Mouse (Mus musculus) 3T3-L1 (cell line): ENCODE results near the gene Cacng4.

Experiments
- DNase-seq: peaks from one replicate; pipeline ENCODE4 v3.0.0-alpha.2; 2015; ENCODE audit warnings: low read depth, low spot score

Gene Cacng4

DNA sequence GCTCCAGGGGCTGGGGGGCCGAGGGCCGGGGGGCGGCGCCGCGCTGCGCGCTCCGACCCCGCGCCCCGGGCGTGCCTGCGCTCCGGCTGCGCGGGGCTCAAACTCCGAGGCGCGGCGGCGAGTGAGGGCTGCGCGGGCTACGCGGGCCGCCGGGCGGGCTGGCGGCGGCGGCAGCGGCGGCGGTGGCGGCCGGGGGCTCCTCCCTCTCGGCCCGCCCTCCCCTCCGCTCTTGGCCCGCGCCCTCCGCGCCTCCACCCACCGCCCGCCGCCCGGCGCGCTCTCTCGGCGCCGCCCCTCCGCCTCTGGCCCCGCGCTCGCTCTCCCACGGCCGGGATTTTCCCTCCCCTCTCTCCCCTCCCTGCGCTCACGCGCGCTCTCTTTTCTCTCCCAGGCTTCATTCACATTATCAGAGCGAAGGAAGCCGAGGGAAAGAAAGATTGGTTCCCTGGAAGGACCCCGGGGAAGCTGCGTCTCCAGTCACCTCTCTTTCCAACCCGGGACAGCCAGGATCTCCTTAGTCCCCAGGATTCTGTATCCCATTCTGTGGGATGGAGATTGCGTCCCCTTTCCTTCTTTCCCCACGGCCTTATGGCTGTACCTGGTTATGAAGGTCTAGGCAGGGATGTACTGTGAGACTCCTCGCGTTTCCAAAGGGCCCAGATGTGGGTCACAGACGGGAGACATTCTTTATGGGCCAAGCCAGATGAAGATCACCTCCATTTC is at the start of gene Cacng4:
Gene Cacng4 (minus strand): TSS at position 11 of the 723 bp plus-strand sequence.
- no peak for DNase-seq

DNA sequence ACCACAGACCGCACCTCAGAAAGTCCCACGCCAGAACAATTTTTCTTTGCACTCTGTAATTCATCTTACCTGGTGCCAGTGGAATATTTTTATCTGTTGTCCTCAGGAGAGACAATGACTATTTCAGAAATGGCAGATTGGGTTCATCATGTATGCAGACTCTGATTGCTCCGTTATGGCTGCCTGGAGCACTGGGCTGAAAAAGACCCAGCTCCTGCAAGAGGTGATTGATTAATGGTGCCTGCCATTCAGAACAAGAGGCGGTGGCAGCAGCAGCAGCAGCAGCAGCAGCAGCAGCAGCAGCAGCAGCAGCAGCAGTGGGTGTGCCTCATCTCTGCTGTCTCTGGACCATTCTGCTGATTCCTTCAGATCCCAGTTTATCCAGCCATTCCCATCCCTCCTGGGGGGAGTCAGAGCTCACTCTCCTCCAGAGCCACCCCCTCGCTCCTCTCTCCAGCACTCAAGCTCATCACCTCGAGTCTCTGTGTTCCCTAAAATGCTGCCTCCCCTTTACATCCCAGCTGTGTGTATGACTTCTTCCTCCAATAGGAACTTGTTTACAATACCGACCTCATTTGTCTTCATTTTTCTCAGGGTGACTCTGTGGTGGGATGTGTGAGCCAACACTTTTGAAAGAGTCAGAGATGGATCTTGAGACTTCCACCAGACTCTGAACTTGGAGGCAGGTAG is 39.1 kb upstream of the Cacng4 start:
- no peak for DNase-seq

DNA sequence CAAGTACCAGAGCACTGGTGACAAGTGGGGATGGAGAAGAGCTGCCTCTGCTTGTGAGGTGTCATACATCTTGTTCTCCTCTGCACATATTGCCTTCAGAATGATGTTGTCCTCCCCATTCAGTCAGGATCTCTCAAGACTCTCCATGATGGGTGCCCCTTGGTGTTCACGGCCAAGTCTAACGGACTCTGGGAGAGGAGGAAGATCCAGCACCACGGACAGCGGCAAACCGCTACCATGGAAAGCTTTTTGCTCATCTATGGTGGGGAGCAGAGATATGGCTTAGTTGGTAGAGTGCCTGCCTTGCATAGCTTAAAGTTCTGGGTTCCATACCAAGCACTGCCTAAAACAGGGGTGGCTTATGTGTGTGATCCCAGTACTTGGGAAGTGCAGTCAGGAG is 22.8 kb upstream of the Cacng4 start:
- DNase-seq: peak; percentile 39

DNA sequence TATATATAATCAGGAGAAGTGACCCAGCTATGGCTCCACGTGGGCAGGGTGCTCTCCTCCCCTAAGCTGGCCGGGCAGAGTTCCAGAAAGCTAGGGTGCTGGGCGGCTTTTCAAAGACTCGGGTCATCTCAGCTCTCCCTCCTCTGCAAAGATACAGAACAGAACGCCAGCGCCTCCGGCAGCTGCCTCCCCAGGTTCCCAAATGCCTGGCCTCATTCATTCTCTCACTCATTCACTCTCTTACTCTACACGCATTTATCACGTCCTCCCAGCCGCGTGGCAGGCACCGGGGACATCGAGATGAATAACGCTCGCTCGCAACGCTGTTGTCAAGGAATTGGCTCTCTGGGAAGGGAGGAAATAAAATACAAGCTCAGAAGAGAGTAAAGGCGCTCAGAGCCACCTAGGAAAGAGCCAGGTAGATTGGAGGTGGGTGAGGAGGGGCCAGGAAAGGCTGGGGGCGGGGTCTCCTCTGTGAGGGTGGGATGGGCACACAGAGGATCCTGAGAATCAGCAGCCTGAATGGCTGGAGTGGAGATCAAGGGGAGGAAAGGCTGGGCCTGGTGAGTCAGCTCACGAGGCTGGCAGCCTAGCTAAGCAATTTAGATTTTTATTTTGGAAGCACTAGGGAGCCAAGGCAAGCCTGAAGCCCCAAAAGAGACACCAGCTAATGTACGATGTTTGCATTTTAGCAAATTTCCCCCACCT is 18.7 kb upstream of the Cacng4 start:
- DNase-seq: no peak

DNA sequence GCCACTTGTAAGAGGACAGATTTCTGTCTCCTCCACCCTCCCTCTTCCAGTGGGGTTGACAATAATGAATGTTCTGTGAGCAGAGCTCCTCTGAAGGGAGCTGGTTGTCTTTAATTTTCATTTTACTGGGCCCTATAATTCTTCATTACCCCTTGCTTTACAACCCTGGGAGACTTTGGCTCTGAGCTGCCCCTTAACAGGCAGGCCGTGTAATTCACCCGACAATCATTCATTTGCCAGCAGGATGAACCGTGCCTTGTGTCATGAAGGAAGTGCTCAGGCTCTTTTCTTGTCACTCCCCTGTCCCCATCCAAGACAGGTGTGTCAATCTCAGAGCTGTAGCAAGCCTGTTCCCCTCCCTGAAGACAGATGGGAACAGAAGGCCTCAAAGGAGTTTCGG is 18.1 kb upstream of the Cacng4 start:
- no peak for DNase-seq

DNA sequence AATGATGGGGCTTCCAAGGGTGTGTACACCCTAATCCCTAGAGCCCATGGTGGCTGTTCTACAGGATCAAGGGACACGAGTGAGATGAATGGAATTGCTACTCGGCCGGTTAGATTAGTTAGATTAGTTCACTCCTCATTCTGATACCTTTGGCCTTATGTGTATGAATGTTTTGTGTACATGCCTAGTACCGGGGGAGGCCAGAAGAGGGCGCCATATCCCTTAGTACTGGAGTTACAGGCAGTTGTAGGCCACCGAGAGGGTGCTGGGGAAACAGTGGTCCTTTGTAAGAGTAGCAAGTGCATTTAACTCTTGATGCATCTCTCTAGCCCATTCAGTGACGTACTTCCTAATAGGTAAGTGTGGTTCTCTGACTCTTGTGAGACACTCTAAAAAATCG is 14.2 kb upstream of the Cacng4 start:
- no peak for DNase-seq

DNA sequence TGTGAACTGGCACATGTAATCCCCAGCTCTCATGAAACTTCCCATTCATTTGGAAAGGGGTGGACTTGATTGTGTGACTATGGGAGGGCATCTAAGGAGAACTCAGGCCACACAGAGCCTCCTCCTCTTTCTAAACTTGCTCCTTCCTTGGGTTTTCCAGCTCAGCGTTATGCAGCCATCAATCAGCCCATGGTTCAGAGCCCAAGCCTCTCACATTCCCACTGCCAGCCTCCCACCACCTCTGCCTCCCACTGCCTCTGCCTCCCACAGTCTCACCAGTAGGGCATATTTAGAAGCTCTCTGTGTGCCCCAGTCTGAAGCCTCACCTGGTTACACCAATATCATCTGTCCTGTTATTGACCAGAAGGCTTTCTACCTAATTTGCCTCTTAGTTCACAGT is 11.7 kb upstream of the Cacng4 start:
- DNase-seq: no peak

DNA sequence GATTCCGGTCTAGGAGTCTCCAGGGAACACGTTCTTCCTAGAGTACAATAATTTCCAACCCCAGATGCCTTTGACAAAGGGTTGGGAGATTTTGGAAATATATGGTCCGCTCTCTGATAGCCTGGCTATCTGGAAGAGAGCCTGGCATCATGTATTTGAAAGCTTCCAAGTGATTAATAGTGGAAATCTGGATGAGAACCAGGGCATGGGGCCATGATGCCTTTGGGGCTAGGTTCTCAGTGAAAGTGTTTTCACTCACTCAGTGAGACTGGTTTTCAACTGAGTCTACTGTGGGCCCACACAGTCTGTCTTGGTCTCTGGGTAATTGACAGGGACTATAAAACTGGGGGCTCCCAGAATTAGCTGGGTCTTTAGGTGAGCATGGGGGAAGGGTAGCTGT is 7.6 kb upstream of the Cacng4 start:
- no peak for DNase-seq

DNA sequence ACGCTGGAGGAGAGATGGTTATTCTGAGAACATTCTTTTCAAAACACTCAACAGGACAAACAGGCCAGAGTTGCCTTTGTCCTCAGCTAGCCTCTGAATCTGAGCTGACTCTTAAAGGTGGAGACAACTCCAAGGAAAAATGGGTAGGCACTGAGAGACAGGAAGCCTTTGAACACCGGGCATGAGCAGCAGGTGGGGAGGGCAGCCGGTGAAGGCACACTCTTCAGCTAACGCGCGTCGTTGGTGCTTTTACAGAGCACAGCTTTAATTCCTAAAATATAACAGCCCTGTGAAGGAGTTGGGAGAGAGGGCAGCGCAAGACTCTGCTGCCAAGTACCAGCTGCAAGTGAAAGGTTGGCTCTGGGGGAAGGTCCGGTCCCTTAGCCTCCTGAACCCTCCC is 5.0 kb upstream of the Cacng4 start:
- no peak for DNase-seq

DNA sequence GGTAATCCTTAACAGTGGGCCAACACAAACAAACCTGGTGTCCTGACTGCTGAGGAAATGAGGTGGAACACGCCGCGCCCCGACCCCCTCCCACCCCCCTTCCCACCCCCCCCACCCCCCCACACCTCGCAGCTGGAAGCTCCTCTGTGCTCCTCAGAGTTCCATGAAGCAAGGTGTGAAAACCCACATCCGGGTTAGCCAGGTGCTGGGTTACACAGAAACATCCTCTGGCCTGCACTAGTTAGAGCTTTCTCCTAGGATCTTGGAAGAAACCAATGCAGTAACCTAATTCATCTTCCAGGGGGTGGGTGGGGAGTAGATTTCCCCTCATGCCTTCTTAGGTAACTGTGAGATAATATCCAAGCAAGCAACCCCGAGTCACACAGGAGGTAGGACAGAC is 2.0 kb upstream of the Cacng4 start:
- DNase-seq: no peak

DNA sequence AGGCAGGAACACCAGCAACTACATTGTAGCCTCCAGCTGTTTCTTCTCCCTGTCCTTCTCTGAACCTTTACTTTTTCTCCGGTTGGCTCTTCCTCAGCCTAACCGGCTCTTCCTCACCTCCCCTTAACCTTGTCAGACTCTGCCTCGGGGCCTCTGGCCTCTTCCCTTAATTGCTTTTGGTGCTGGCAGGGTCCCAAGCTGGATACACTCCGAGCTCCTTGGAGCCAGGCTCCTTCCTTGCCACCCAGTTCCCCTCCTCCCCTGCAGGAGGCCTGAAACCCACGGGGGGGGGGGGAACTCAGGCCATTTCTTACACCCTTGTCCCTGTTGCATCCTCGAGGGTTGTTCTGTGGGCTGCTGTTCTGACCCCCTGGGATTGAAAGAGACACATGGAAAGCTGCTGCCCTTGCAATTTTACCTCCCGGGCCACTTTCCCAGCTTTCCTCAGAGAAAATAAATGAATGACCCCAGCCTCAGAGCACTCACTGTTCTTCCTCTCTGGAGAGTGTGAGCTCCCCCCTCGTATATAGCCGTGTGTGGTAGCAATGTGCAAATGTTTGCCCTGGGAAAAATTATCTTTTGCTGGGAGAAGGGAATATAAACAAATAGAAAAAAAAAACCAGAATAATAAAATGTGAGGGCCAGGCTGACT is 1.2 kb upstream of the Cacng4 start:
- no peak for DNase-seq

DNA sequence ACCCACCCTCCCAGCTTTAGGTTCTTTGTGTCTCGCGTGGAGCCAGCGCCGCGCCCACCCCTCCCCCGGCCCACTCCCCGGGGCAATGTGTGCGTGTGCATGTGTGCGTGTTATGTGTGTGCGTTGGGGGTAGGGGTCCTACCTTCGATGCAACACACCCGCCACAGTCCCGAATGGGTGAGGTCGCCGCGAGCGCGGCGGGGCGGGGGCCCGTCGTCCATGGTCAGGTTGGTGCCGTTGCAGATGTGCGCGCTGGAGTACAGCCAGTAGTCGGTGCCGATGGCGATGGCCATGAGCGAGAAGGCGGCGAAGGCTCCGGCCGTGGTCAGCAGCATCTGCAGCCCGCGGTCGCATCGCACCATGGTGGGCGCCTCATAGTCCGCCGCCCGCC is 259 bp downstream of the Cacng4 start:
- no peak for DNase-seq

DNA sequence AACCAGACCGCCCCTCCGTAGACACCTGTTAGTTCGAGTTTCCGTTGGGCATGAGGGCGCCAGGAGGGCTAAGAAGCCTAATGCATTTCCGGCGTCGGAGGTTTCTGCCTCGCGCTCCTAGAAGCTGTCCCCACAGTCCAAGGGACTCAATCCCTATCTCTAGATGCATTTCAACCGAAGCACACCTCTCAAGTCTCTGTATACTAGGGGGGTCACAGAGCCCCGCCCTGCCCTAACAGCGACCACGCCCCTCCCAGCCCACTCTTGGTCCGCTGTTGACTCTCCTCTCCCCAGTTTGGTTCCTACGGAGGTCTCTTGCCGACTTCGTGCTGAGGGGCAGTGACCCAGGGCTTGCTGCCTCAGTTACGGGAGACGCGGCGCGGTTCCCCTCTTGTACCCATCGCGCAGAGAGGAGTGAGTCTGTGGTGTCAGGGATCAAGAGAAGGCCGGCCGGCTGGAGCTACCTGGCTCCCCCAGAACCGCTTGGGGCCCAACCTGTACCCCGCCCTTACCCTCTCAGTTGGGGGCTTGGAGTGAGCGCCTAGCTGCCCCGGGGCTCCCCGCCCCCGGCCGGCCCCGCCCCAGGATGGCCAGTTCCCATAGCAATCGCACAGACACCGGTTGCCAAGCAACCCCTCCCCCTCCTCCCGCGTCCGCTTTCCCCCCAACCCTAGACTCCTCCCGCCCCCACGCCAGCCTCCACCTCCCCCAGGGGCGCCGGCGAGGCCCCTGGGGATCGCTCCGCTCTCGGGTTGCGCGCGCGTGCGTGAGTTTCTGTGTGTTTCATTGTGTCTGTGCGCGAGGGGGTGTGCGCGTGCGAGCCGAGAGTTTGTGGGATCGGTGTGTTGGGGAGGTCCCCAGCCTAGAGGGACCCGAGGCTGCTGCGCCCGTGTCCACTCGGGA is 906 bp downstream of the Cacng4 start:
- no peak for DNase-seq

DNA sequence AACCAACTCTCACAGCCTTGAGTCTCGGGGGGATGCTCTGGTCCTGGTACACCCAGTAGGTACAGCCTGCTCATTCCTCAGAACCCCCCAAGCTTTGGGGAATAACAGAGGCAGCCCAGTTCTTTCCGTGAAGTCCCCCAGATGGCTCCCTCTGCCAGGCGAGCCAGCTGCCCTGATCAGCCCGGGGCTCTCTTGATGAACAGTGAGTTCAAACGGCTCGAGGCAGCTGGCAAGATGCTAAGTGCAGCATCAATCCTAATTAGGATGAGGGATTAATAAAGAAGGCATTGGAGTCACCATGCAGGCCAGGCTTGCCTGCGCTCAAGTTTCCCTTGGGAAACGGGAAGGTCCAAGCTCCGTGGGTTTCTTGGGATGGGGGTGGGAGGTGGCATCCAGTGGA is 2.2 kb downstream of the Cacng4 start:
- no peak for DNase-seq

DNA sequence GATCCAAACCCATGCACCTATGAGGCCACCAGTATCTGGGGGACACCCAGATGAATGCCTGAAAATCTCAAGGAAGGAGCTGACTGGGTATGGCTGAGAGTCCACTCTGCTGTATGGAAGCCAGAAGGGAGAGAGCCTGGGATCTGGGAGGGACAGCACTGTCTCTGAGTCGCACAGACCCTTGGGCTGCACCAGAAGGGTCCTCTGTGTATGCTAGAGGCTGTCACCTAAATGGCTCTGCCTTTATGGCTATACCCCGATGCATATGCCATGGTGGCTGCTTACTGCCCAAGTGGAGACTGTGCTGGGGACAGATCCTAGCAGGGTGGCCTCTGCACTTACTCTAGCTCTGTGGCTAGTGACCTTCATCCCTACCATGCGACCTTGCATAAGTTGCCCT is 8.6 kb downstream of the Cacng4 start:
- DNase-seq: no peak

DNA sequence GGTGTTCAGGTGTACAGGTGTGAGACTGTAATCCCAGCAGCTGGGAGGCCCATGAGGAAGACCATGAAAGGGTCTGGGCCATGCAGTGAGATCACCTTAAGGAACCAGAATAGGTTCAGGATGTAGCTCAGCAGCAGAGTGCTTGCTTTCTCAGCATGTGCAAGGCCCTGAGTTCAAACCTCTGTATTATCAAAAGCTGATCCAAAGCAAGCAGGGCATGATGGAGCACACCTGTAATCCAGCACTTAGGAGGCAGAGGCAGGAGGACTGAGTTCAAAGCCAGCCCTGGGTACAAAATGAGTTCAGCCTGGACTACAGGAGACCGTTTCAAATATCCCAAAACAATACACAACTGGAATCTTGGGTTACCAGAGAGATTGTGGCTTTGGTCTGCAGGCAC is 9.1 kb downstream of the Cacng4 start:
- DNase-seq: peak; percentile 33

DNA sequence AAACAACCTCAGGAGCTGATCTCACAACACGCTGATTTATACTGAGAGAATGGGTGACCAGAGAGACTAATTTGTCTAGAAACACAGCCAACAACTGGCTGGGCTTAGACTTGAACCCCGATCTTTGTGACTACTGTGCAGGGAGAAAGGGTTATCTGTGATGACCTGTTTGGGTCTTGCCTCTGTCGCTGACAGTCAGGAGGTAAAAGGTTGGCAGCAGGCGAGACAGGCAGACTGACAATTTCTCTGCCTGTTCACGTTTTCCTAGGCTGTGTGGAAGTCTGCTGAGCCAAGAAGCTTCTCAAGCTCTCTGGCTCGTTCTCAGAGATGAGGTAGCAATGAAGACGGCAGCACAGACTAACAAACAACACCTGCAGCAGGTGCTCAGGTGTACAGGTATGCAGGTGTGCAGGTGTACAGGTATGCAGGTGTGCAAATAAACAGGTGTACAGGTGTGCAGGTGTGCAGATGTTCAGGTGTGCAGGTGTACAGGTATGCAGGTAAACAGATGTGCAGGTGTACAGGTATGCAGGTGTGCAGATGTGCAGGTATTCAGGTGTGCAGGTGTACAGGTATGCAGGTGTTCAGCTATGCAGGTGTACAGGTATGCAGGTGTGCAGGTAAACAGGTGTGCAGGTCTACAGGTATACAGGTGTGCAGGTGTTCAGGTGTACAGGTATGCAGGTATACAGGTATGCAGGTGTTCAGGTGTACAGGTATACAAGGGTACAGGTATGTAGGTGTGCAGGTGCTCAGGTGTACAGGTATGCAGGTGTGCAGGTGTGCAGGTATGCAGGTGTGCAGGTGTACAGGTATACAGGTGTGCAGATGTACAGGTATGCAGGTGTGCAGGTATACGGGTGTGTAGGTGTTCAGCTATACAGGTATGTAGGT is 10.2 kb downstream of the Cacng4 start:
- DNase-seq: peak; percentile 30

DNA sequence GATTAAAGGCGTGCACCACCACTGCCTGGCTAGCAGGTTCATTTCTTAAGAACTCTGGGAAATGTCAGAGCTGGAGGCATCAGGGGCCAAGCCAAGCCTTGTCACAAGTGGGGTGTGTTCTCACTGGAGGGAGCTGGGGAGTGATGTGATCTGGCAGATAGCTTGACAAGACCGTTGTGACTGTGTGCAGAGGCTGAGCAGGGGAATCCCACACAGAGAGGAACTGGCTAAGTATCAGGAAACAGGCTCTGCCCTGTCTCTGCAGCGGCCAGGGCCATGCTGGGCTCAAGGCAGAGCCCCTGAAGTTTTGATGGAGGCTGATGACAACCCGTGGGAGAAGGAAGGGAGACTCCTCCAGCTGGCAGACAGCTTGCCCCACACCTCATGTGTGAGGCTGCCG is 11.8 kb downstream of the Cacng4 start:
- DNase-seq: no peak

DNA sequence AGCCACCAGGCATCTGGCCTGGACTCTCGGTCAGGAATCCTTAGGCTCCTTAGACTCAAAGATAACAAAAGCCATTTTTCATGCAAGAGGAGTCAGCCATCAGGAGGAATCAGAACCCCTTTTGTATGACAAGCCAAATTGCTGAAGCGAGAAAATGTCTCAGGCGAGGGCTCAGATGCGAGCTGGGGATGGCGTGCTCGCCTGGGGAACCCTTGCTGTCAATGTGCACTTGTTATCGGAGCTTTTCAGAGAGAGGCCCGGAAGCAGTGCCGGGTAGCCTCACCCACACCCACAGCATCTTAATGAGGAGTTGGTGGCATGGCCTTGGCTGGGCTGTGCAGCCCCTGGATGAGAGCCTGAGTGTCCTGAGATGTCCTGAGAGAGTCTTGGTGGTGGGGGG is 15.5 kb downstream of the Cacng4 start:
- DNase-seq: no peak

DNA sequence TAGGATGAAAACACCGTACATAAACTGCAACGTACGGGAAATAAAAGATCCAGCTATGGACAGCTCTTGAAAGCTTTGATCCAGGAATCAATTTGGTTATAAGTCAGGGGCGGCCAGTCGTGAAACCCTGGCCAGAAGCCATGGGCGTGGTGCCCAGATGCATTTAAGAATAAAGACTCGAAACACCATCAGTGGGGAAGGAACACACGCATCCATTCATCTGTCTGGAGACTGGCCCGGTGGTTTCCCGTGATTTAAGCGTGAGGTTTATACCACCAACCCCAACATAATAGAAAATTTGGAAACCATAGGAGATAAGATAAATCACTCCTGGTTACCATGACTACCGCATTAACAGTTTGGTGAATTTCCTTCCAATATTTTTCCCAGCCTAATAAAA is 16.9 kb downstream of the Cacng4 start:
- no peak for DNase-seq
